Mouse (Mus musculus) spleen, embryonic (tissue): ENCODE measurements around the gene Gm35549.

Experiments
- CTCF ChIA-PET: fragments of 350-600 bp; sonication (Branson Sonifier 250); formaldehyde crosslinking; loops from one replicate; lab custom pipeline; 2022; lab: Charles Lee

The Gm35549 gene

DNA sequence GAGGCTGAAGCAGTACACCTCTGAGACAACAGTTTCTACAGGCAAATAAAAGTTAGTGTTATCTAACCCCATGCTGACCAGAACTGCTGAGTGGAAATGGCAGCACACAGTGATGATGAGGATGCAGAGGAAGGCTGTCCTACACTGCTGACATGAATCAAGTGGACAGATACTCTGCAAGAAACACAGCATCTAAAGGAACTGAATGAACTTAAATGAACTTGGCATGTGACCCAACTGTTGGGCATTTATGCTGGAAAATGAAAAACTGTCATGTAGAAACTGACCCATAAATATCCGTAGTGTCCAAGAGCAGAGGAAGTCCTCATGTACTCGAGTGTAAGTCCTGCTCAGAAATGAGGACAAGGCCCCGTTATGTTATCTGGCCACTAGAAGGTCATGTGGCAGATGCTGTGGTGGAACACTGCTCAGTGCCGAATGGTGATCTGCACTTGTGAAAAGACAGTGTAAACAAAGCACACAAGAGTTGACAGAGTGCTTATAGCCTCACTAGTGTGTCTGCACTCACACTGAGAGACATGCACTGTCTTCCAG, 13.9 kb downstream of the Gm35549 start:
- CTCF ChIA-PET: no interaction called here

DNA sequence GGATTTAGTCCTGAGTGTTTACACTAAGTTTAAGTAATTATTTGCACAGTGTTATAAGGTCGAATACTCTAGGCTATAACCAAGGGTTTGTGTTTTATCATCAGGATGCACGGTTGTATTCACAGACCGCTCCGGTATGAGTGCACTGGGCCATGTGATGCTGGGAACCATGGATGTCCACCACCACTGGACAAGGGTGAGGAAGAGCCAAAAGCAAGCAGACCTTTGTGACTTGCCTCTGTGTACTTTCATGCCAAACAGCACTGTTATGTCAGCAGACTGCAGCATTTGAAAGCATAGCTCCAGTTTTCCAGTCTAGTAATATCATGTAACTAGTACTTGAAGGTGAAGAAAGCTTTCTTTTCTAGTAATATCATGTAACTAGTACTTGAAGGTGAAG, 17.1 kb downstream of the Gm35549 start:
- CTCF ChIA-PET: no interaction called here

DNA sequence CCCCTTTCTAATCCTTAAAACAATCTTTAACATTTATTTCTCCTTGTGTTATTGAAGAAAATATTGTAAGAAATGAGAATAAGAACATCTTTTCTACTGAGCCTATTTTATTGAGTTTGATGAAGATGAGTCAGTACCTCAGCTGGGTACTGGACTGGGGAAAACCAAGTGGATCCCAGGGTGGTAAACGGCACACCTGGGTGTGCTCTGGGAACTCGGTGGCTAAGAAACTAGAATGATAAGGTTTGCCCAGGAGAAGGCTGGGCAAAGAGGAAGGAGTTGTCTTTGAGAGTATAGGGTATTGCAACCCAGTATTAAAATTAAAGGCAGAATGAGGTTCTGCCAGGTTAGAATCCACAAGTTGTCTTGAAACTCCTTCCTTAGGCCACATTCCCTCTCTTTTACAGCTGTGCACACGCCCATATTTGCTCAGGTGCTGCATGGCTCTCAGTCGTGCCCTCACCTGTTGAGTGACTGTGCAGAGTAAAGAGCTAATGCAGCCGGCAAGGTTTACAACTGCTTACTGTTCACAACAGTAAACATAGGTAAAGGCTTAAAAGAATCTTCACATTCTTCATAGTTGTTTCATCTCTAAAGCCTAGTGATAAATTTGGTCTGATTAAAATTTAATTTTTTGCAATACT, 20.3 kb downstream of the Gm35549 start:
- CTCF ChIA-PET: no interaction called here

GRCm38 (mm10) chr9:122815239-122815851, 28.5 kb downstream of the Gm35549 start:
- CTCF ChIA-PET: no interaction called here

GRCm38 (mm10) chr9:122814775-122815174, 29.1 kb downstream of the Gm35549 start:
- CTCF ChIA-PET: no interaction called here

GRCm38 (mm10) chr9:122812386-122812785, 31.4 kb downstream of the Gm35549 start:
- CTCF ChIA-PET: no interaction called here

DNA sequence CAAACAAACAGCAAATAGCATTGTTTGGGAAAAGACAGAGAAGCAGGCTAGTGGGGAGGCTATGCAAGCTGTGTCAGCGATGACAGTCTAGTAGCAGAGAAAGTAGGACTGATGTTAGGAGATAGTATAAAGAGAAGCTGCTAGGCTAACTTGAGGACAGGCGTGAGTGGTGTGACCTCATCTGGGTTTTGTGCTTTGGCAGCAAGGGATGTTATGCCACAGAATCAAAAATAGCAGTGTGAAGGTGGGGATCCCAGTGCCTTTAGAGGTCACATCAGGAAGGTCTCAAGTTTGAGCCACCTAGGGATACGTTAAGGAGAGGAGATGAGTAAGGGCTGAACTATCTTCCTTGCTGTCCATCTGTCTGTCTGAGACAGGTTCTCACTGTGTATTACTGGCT, 33.6 kb downstream of the Gm35549 start:
- CTCF ChIA-PET: no interaction called here

DNA sequence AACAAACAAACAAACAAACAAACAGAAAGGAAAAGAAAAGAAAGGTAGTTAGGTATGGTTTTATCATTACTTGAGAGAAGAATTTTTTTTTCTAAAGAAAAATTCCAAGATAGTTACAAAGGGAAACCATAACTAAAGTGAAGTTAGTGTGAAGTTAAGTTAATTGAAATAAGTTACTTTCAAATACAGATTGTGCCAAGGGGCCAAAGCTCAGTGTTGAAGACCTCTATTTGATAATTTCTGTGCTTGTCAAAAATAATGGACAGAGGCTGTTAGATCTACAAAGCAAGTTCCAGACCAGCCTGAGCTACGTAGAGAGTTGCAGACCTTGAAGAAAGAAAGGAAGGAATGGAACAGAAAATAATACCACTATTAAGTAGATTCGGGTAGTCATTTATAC, 36.6 kb downstream of the Gm35549 start:
- CTCF ChIA-PET: interaction anchor here (0.6 kb wide), 1 partner anchor 1475 kb away, joined by 24 read pairs; no protein-coding TSS in a partner anchor

DNA sequence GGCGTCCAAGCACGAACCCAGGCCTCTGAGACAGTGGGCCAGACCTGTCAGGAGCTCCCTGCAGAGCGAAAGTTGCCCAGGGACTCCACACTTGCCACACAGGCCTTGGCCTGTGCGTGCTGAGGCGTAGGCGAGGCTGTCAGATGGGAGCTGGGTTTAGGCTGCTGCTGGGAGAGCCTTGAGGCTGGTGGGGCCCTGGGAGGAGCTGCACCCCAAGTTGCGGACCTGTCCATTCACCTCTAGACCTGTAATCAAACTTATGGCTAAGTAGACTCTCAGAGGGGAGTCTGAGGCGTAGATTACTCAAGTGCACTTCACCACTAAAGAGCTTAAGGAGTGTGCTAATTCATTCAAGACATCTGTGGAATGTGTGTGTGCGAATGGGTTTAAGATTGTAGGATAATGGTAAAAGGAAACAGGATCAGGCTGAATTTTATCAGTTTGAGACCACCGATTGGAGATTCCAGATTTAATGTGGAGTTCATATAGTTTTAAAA, 37.9 kb downstream of the Gm35549 start:
- CTCF ChIA-PET: interaction anchor here (0.6 kb wide), 1 partner anchor 38 kb away, joined by 3 read pairs; no protein-coding TSS in a partner anchor

DNA sequence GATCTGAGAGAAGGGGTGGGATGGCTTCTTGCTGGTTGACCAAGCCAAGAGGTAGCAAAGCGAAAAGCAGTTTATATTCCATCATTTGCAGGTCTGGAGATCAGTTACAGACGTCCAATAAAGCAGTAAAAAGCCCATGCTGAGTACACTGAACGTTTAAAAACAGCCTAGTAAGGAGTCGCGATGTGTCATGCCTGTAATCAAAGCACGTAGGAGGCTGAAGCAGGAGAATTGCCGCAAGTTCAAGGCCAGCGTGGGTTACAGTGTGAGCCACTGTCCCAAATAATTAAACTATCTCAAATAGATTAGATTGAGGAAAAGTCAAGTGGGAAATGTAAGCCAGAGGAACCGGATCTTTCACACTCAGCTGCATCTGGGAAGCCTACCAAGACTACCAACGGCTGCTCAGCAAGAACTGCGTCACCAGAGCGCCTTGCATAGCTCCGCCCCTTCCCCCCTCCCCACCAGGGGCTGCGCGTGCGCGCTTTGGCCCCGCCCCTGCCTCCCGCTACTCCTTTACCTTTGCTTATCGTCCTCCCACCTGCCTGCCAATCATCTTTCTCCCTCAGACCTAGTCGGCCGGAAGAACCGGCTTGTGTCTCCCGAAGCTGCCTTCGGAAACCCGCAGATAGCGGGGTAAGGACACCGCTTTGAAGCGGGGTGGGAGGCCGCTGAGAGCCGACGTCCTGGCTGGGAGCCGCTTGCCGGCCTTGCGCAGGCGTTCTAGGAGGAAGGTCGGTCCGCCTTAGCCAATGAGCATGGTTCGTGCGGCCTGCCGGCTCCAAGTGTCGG, 38.6 kb downstream of the Gm35549 start, which contains the start of gene Tcaim:
Gene Tcaim, plus strand, starts transcription at position 487 of the 792 bp plus-strand sequence.
- CTCF ChIA-PET: interaction anchor here (0.6 kb wide), 1 partner anchor 37 kb away, joined by 3 read pairs; no protein-coding TSS in a partner anchor

GRCm38 (mm10) chr9:122786534-122786933, 57.3 kb downstream of the Gm35549 start:
- CTCF ChIA-PET: no interaction called here

- CTCF ChIA-PET: no interaction called here
These were observed 58.6 kb downstream of the Gm35549 start for GRCm38 (mm10) chr9:122785231-122785630.
